Mouse (Mus musculus): ENCODE results near the gene Gm13305.
"Not testable (repeated sequence)": the region's sequence is repeated elsewhere in the genome, so short reads cannot be mapped to it uniquely, and the experiment has no call there.

The Gm13305 gene

DNA sequence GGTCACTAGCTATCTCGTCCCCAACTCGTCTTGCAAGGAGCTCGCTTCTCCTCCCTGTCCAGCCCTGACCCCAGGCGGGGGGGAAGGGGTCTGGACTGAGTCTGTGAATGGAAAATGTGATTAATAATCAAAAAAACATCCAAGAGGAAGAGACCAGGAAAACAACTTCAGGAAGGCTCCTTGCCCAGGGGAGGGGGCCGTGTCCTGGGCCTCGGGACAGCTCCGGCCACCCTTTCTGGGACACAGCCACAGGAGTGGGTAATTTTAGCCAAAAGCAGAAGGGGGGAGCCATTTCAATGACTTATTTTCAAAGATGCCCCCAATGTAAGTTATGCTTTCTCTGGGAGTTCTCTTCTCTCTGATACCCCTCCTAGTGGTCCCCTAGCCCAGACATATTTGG is at the start of gene Gm13305:
Gene Gm13305 (minus strand): TSS at position 101 of the 400 bp plus-strand sequence.
- DNase-seq (ENCODE audit: extremely low spot score) = not testable (repeated sequence)

DNA sequence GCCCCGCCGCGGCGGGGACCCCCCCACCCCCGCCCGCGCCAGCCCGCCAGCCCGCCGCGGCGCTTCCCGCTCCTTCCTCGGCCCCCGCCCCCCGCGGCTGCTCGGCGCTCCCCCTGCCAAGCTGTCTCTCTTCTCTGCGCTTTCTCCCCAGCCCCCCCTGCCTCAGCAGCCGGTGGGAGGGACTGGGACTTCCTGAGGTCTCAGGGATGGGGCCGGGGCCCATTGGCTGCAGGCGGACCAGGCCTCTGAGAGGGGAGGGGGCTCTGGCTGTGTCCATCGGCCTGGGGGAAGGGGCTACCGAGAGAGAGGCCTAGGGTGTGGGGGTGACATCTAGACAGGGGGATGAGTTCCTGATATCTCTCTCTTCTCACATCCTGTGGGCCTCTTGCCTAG is 16.6 kb upstream of the Gm13305 start:
- not testable (repeated sequence) for DNase-seq (ENCODE audit: extremely low spot score)

DNA sequence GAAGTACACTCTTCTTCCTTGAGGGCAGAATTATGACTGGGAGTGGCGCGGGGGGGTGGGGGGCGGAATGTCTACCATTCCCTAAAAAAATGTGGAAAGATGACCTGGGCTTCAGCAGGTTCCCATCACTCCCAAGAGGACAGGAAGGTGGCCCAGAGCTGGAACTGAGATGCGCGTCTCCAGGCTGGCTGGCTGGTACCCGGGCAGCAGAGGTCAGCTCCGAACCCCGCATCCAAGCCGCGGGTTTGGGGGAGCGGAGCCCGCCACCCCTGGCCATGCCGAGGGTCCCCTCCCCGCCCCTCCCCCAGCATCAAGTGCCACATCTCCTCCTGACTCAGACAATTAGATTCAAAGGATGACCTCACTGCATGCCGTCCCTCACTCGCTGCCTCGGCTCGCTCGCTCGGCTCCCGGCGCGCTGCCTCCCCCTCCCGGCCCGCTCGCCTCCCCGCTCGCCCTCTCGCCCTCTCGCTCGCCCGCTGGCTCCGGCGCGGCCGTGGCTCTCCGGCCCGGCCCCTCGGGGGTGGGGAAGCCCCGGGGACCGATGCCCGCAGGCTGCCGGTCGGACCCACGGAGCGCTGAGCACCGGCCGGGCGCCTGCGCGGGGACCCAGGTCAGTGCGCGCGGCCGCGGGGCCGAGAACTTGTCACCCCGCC is 16.0 kb upstream of the Gm13305 start:
- DNase-seq (ENCODE audit: extremely low spot score) = not testable (repeated sequence)

DNA sequence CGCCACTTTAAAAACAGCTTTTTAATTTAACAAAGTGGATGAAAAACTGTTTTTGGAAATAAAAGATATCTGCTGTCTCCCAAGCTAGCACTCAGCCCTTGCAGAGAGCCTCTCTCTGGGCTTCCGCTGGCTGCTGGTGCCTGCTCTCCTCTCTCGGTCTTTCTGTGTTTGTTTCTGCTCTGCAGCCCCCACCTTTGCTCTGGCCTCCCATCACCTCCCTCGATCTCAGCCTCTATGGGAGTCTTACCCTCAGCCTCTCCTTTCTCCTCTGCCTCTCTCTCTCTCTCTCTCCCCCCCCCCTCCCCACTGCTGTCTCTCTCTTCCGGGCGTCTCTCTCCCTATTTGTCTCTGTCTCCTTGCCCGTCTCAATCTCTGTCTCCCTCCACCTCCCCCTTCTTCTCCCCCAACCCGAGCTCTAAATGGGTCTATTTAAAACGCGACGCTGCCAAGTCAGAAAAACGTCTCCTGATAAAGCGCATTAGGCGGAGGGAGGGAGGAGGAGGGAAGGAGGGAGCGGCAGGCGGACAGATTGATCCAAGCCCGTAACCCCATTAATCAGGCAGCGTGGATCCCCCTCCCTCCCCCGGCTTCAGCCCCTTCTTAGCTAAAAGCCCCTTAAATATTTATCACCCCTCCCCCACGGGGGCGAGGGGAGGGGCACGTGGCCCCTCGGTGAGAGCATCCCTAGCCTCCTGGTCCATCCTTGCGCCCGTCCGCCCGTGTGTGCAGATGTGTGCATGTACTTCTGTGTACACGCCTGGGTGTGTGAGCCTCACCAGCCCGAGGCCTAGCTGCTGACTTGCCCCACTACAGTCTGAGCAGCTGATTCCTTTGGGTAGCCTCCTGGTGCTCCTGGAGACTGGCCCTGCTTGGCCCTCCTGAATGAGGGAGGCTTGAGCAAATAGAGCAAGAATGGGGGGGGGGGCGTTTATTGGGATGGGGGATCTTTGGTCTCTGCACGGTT is 15.1 kb upstream of the Gm13305 start:
- DNase-seq (ENCODE audit: extremely low spot score) = not testable (repeated sequence)

DNA sequence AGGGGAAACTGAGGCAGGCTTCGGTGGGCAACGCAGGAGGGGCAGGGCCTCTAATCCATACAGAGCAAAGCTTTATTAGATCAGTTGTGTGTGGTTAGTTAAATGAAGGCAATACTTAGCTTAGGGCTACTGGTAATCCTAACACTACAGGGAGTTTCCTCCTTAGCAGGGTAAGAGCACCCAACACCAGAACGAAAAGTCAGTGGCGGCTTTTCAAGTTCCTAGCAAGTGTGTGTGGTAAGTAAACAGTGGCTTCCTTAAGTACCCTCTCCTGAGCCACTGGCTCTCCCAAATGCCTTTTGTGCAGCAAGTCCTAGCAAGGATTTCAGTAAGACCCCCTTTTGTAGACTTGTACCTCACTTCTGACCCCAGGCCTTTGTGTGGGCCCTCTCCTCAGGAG is 9.8 kb upstream of the Gm13305 start:
- DNase-seq (ENCODE audit: extremely low spot score) = not testable (repeated sequence)

DNA sequence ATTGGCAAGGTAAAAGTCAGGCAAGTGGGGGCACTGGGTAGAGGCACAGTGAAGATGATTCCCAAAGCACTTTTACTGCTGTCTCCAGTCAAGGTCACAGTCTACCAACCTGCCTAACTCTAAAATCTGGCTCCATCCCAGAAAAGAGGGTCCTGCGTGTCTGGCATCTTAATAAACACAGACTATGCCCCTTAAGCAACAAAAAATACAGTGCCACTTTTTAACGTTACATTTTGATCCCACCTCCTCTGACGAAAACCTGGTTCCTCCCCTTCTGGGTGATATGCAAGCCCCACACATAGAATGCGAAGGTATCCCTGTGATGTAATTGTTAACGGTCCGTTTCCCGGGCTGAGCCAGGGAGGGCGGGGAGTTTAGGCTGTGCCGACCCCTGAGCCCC is 15.3 kb downstream of the Gm13305 start, which contains the start of gene Gm13306:
Gene Gm13306 (plus strand): TSS at position 301 of the 400 bp plus-strand sequence.
- not testable (repeated sequence) for DNase-seq (ENCODE audit: extremely low spot score)

DNA sequence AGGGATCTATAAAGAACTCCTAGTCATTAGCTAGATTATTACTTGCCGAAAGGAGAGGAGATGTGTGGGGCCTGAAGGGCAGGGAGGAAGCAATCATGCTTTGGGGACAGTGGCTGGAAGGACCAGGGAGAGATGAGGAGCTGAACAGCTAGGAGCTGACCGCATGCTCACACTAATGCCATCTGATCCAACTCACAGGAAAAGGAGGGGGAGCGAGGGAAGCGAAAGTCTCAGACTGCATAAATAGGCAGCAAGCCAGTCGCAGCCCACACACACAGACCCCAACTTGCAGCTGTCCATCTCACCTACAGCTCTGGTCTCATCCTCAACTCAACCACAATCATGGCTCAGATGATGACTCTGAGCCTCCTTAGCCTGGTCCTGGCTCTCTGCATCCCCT is 53.9 kb downstream of the Gm13305 start, which contains the start of gene Gm13304:
Gene Gm13304 (plus strand): TSS at position 301 of the 400 bp plus-strand sequence.
- not testable (repeated sequence) for DNase-seq (ENCODE audit: extremely low spot score)

Data from embryo, embryonic 9.5 days (tissue).